Mouse (Mus musculus) thymus, postnatal 14 days (tissue): Measurements from ENCODE around the gene Cmtm7.
"Not testable (repeated sequence)": the region's sequence is repeated elsewhere in the genome, so short reads cannot be mapped to it uniquely, and the experiment has no call there.

ENCODE experiments used
- DNase-seq: peaks from one replicate; pipeline ENCODE4 v3.0.0; 2021

Gene Cmtm7

DNA sequence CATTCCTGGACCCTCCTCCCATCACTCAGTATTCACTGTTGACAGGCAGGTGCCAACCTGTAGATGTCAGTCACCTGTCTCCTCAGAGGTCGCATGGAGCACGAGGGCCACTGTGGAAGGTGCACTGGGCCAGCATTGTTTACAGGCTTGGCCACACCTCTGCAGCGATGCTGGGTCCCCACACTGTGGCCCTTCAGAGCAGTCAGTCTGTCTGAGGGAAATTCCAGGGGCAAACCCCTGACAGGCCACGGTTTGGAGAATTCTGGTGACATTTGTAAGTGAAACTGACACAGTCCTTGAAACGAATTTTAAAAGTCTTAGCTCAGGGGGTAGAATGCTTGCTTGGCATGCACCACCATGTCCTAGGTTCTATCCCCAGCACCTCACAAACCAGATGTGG, 21.3 kb downstream of the Cmtm7 start:
- DNase-seq, result no peak

GRCm38 (mm10) chr9:114759886-114760285, 21.8 kb downstream of the Cmtm7 start:
- DNase-seq, result no peak

DNA sequence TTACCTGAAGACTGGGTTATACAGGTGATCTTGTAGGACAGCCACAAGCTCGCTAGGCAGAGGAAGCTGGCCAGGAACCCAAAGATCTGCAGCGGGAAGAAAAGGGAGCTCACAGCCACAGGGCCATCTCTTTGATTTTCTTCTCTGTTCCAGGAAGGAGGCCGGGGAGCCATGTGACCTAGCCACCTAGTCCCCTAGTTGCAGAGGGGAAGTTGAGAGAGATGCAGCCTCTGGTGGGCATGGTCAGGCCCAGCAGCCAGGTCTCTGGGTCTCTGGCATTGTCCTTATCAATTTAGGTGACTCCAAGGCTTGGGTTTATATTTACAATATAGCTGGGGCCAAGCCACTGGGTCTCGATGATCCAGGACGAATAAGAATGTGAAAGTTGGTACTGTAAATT, 22.9 kb downstream of the Cmtm7 start:
- DNase-seq, result no peak

DNA sequence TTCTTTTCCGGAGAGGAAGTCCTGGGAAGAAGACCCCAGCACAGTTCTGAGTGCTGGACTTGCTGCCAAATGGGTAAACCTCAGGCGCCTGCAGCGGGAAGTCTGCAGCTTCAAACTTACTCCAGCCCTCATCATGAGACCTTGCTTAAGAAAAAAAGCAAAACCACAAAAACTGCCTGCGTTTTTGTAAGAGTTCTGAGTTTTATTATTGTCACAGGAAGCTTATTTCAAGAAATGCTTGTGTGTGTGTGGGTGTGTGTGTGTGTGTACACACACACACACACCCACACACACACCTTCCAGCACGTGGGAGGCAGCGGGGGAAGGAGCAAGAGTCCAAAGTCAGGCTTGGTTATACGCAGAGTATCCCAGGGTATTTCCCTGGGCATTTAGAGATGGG, 23.4 kb downstream of the Cmtm7 start:
- no peak for DNase-seq

DNA sequence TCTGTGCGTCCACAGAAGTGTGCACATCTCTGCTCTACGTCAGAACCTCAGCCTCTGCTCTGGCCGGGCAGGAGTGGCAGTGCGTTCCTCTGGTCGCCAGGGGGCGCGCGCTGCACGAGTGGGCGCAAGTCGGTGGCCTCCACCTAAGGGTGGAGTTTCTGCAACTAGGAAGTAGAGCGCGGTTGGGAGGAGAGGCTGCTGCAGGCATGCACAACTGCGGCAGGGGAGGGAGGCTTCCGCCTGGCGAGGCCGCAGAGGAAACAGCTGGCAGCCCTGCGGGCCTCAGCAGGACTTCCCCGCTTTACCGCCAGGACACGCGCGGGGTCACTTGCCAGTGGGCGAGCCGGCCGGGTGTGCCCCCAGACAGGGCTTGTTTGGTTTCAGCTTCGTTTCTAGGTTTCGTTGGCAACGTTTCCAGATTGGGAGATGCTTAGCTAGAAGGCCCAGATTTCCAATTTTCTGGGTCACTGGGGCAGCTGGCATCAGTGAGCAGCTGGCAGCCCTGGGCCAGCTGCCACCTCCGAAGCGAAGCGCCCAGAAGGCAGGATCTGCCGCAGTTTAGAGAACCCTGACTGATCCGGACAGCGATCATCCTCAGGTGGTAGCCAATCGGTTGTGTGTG, 28.7 kb downstream of the Cmtm7 start:
- peak; percentile 98 for DNase-seq

GRCm38 (mm10) chr9:114752311-114752710, 29.3 kb downstream of the Cmtm7 start:
- DNase-seq, result no peak

DNA sequence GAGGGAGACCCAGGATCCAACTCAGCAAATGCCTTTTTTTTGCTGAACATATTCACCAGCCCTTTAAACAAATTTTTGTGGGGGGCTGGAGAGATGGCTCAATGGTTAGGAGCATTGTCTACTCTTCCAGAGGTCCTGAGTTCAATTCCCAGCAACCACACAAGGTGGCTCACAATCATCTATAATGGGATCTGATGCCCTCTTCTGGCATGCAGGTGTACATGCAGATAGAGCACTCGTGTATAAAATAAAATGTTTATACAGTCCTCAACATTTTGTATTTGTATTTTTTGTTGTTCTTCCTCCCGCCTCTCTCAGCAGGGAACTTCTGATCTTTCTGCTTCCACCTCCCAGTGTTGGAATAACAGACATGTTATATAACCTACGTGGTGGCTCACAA, 30.1 kb downstream of the Cmtm7 start:
- DNase-seq, result no peak

DNA sequence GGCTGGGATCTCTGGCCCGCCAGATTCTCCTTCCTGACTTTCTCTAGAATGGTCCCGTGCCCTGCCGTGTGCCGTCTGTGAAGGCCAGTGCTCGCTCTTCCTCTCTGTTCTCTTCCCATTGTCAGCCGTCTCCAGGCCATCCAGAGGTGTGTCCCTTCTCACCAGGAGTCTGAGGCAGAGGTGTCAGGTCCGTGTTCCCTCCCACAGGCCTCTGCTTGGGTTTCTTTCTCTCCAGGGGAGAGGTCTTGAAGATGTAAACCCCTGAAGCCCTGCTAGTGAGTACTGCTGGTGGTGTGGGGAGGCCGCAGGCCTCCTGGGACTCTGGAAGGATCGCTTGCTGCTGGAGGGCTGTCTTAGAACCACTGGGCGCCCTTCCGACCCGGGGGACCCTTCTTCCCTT, 34.2 kb downstream of the Cmtm7 start:
- DNase-seq, result no peak

GRCm38 (mm10) chr9:114747012-114747411, 34.6 kb downstream of the Cmtm7 start:
- no peak for DNase-seq

- DNase-seq, result no peak
These were observed 36.0 kb downstream of the Cmtm7 start for GRCm38 (mm10) chr9:114745654-114746053.

GRCm38 (mm10) chr9:114745163-114745562, 36.5 kb downstream of the Cmtm7 start:
- no peak for DNase-seq

- peak; percentile 34 for DNase-seq
These were observed 38.9 kb downstream of the Cmtm7 start for GRCm38 (mm10) chr9:114742731-114743130.

GRCm38 (mm10) chr9:114740336-114740735, 41.3 kb downstream of the Cmtm7 start:
- DNase-seq, result no peak

GRCm38 (mm10) chr9:114736442-114736841, 45.2 kb downstream of the Cmtm7 start:
- no peak for DNase-seq

DNA sequence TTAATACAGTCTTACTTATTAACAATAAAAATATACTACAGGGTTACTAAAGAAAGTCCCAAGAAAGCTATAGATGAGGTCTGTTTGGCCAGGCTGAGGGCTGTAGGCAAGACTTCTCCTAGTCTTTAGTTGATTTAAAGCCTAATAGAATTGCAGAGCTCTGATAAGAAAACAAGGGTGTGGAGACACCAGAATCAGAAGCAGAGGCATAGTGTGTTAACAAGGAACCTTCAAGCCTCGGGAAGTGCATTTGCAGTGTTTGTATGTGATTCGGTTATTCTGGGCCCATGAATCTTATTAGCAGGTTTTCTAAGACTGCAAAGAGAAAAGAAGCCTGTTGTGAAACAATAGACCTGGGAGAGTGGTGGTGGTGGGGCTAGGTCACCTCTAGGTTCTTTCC, 48.4 kb downstream of the Cmtm7 start:
- no peak for DNase-seq

- DNase-seq, result peak; percentile 47
These were observed 49.6 kb downstream of the Cmtm7 start for GRCm38 (mm10) chr9:114731871-114732682.

DNA sequence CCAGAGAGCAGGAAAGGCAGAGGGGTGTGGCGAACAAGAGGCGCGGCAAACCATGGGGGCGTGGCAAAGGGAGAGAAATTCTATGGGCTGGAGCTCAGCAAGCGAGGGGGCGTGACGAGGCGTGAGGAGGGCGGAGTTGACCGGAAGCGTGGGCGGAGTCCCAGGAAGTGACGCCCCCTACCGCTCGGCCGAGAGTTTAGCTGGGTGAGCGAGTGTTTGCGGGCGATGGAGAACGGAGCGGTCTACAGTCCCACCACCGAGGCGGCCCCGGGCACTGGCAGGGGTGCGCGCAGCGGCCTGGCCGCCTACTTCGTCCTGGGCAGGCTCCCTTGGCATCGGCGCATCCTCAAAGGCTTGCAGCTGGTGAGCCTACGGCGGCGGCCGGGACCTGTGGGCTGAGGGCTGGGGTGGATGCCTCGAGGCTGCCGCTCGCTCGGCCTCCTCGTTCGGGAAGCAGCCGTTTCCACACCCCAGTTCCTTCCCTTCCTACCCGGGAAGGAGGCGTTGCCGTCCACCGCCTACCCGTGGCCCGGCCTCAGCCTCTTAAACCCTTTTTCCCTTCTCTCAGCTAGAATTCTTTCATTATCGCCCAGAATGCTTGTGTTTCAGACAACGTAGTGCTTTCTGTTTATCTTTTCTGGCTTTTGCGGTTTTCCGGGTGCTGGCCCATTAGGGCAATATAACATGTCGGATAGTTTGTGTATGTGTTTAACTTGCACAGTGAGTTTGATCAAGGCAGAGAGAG, 50.5 kb downstream of the Cmtm7 start, which contains the start of gene Cmtm6:
Gene Cmtm6, plus strand, starts transcription at position 106 of the 745 bp plus-strand sequence.
- peak; percentile 99 for DNase-seq

DNA sequence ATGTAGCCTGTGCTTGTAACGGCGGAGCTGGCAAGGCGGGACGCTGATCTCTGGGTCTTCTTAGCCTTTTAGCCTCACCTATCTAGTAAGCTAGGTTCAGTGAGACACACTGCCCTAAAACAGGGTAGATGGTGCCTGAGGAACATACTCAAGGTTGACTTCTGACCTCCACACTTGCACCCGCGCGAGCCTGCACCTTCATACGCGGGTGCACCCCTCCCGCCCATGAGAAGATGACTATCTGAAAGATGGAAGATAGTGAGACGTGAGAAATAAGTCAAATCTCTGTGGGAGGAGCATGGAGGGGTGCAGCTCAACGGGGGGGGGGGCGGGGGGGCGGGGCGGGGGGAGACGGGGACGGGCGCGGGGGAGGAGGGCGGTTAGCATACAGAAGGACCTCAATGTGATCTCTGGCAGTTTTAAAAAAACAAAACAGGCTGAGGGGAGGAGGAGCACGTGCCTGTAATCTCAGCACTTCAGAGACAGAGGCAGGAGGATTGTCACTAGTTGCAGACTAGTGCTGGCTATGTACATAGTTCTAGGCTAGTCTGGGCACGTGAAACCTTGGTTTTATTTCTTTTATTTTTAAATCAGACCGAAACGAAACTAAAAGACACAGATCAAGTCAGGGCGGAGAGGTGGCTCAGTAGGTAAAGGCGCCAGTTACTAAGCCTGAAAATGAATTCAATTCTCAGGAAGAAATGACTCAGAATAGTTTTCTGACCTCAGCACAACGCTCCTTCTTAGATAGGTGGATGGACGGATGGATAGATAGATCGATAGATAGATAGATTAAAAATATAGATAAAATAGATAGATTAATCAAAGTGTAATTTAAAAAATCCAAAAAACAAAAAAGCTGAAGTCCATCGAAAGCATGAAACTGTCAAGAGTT, 51.5 kb downstream of the Cmtm7 start:
- peak; percentile 49 for DNase-seq

DNA sequence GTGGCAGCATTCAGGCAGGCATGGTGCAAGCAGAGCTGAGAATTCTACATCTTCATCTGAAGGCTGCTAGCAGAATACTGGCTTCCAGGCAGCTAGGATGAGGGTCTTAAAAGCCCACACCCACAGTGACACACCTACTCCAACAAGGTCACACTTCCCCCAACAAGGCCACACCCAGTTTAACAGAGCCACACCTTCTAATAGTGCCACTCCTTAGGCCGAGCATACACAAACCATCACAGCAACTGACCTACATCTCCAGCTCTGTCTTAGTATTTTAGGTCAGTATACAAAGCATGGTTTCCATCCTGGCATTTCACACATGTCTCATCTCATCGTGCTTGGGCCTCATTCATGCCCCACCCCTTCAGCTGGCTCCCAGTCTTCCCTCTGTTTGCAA, 53.2 kb downstream of the Cmtm7 start:
- not testable (repeated sequence) for DNase-seq

GRCm38 (mm10) chr9:114727315-114727714, 54.3 kb downstream of the Cmtm7 start:
- DNase-seq, result peak; percentile 25

DNA sequence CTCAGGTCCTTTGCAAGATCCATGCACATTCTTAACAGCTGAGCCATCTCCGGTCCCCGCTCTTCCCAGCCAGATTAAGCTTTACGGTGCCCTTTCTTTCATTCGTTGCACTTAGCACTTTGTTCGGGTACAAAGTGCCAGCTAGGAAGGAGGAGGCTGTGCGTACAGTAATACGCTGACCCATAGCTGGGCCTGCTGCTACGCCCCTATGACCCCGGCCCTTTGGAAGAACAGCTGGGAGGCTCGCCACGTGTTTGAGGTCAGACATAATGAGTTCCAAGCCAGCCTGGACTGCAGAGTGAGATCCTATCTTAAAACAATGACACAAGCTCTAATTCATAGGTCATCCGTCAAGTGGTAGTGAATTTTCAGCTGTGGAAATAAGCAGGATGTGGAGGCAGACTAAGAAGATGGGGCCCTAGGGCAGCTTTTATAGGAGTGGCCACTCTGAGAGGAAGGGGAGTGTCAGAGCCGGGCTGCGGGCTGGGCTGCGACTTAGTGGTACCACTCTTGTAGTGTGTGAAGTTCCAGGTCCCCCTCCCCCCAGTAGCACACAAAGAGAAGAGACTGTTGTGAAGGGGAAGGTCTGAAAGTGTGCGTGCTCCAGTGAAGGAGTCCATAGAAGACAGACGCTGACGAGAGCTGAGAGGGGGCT, 64.9 kb downstream of the Cmtm7 start:
- DNase-seq, result no peak

DNA sequence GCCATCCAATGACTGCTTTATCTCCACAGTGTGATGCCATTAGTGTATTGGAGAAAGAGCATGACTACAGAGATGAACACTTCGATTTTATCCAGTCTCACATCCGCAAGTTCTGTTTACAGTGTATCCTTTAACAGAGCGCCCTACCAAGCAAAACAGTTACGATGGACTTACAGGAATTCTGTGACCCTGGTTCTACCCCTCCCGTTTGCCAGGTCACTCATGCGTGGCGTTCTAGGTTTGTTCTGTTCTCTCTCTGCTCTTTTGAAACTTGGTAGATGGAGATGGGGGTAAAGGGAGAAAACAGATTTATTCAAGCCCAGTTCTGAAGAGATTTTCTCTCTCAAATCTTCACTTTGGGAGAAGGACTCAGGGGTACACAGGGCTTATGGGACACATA, 68.2 kb downstream of the Cmtm7 start:
- no peak for DNase-seq
